Mouse (Mus musculus): ENCODE results near the gene Olfr1369-ps1.
A peak's percentile ranks its signal among the peaks of the same experiment; 100 is the strongest.
"Not testable (repeated sequence)": the region's sequence is repeated elsewhere in the genome, so short reads cannot be mapped to it uniquely, and the experiment has no call there.

Gene Olfr1369-ps1

GRCm38 (mm10) chr13:21111183-21111582, at the start of gene Olfr1369-ps1:
Olfr1369-ps1 (plus strand) TSS chr13:21111483.
- not testable (repeated sequence) for DNase-seq (ENCODE audit: low spot score)

GRCm38 (mm10) chr13:21066021-21066420, 45.3 kb upstream of the Olfr1369-ps1 start:
- DNase-seq (ENCODE audit: low spot score), result no peak

- DNase-seq (ENCODE audit: low spot score), result no peak
These were observed 36.4 kb upstream of the Olfr1369-ps1 start, which contains the start of gene Olfr1370 for GRCm38 (mm10) chr13:21074847-21075246. Olfr1370 (minus strand) TSS chr13:21074947.

GRCm38 (mm10) chr13:21082686-21083085, 28.6 kb upstream of the Olfr1369-ps1 start:
- DNase-seq (ENCODE audit: low spot score), result no peak

- no peak for DNase-seq (ENCODE audit: low spot score)
These were observed 1.5 kb upstream of the Olfr1369-ps1 start for GRCm38 (mm10) chr13:21109759-21110158.

GRCm38 (mm10) chr13:21110441-21110840, 842 bp upstream of the Olfr1369-ps1 start:
- DNase-seq (ENCODE audit: low spot score), result no peak

GRCm38 (mm10) chr13:21114121-21114520, 2.8 kb downstream of the Olfr1369-ps1 start:
- DNase-seq (ENCODE audit: low spot score), result no peak

- DNase-seq (ENCODE audit: low spot score), result not testable (repeated sequence)
These were observed 18.1 kb downstream of the Olfr1369-ps1 start, which contains the start of gene Olfr263 for GRCm38 (mm10) chr13:21129339-21129738. Olfr263 (plus strand) TSS chr13:21129639.

GRCm38 (mm10) chr13:21142421-21142820, 31.1 kb downstream of the Olfr1369-ps1 start:
- no peak for DNase-seq (ENCODE audit: low spot score)

- no peak for DNase-seq (ENCODE audit: low spot score)
These were observed 34.5 kb downstream of the Olfr1369-ps1 start, which contains the start of gene Olfr1368 for GRCm38 (mm10) chr13:21145767-21146166. Olfr1368 (minus strand) TSS chr13:21145867.

GRCm38 (mm10) chr13:21155888-21156287, 44.6 kb downstream of the Olfr1369-ps1 start:
- DNase-seq (ENCODE audit: low spot score), result no peak

GRCm38 (mm10) chr13:21158071-21158470, 46.8 kb downstream of the Olfr1369-ps1 start:
- no peak for DNase-seq (ENCODE audit: low spot score)

- DNase-seq (ENCODE audit: low spot score), result peak; percentile 75
These were observed 47.6 kb downstream of the Olfr1369-ps1 start for GRCm38 (mm10) chr13:21158785-21159474.

- no peak for DNase-seq (ENCODE audit: low spot score)
These were observed 48.2 kb downstream of the Olfr1369-ps1 start for GRCm38 (mm10) chr13:21159475-21159819.

- DNase-seq (ENCODE audit: low spot score), result no peak
These were observed 48.8 kb downstream of the Olfr1369-ps1 start for GRCm38 (mm10) chr13:21160041-21160511.

GRCm38 (mm10) chr13:21160657-21161590, 49.6 kb downstream of the Olfr1369-ps1 start:
- peak; percentile 99 for DNase-seq (ENCODE audit: low spot score)

GRCm38 (mm10) chr13:21161591-21161990, 50.3 kb downstream of the Olfr1369-ps1 start:
- DNase-seq (ENCODE audit: low spot score), result no peak

- DNase-seq (ENCODE audit: low spot score), result no peak
These were observed 51.3 kb downstream of the Olfr1369-ps1 start for GRCm38 (mm10) chr13:21162591-21162990.

GRCm38 (mm10) chr13:21166936-21167909, 55.9 kb downstream of the Olfr1369-ps1 start:
- no peak for DNase-seq (ENCODE audit: low spot score)

- no peak for DNase-seq (ENCODE audit: low spot score)
These were observed 56.6 kb downstream of the Olfr1369-ps1 start for GRCm38 (mm10) chr13:21167910-21168300.

GRCm38 (mm10) chr13:21168371-21169011, 57.2 kb downstream of the Olfr1369-ps1 start:
- DNase-seq (ENCODE audit: low spot score), result no peak

All from ovary, postnatal 10 days (tissue).